Mouse (Mus musculus): ENCODE measurements at regions not wholly inside any gene's neighbourhood (a gene's known extent, or its start where the extent isn't known, plus 50 kb on each side); places are given as distances from the start of the nearest gene placed in this dataset.

GRCm38 (mm10) chr13:6127311-6127710, 266.0 kb downstream of the Klf6 start:
- TF ChIP-seq CTCF (IDR thresholded peaks at IDR 0.05; ENCODE audit: low read depth, low read length) (no peak), GATA1 (IDR thresholded peaks at IDR 0.05; ENCODE audit: borderline replicate concordance, low read length) (no peak), TAL1 (conservative IDR thresholded peaks at IDR 0.05; ENCODE audit: low read depth, low read length) (no peak), GATA2 (IDR thresholded peaks at IDR 0.05; ENCODE audit: borderline replicate concordance, low read depth, low read length) (no peak)

All from G1E (cell line).